Mouse (Mus musculus) hindbrain, embryonic 11.5 days (tissue): ENCODE results near the gene Mertk. TPM values are rescaled to one million over a fixed set of nuclear protein-coding genes. Genes with fewer than 3 reads are reported as not detected.

Experiments used
- ATAC-seq: fragments of 200-750 bp; cut with Nextera tagmentation; 2 replicates; pipeline ENCODE4 v1.8.0; 2017; ENCODE audit warnings: mild to moderate bottlenecking, moderate TSS enrichment, moderate library complexity; ENCODE audit not compliant: low FRiP score
- DNase-seq: peaks from one replicate; pipeline ENCODE4 v3.0.0-alpha.2; 2015; ENCODE audit warnings: low spot score
- H3K27ac ChIP-seq: fragments of 300-500 bp; sonication (generic); 2 replicates; pipeline ENCODE4 v1.5.1; 2014; ENCODE audit warnings: mild to moderate bottlenecking, low read depth, low read length
- H3K27me3 ChIP-seq: fragments of 300-500 bp; sonication (generic); 2 replicates; pipeline ENCODE4 v1.6.1; 2014; ENCODE audit warnings: mild to moderate bottlenecking, low read length, moderate library complexity, mixed read lengths; ENCODE audit not compliant: control insufficient read depth, insufficient read depth
- H3K36me3 ChIP-seq: fragments of 300-500 bp; sonication (generic); 2 replicates; pipeline ENCODE4 v1.6.1; 2014; ENCODE audit warnings: mild to moderate bottlenecking, low read length, moderate library complexity, mixed read lengths; ENCODE audit not compliant: control insufficient read depth, insufficient read depth
- H3K4me1 ChIP-seq: fragments of 300-500 bp; sonication (generic); replicated peaks from 2 replicates; pipeline ENCODE4 v1.6.1; 2014; ENCODE audit warnings: low read length, mixed read lengths; ENCODE audit not compliant: control insufficient read depth, insufficient read depth
- H3K4me2 ChIP-seq: fragments of 300-500 bp; sonication (generic); replicated peaks from 2 replicates; pipeline ENCODE4 v1.6.1; 2014; ENCODE audit warnings: mild to moderate bottlenecking, low read depth, low read length
- H3K4me3 ChIP-seq: fragments of 300-500 bp; sonication (generic); 2 replicates; pipeline ENCODE4 v1.5.1; 2014; ENCODE audit warnings: low read depth, low read length
- H3K9ac ChIP-seq: fragments of 300-500 bp; sonication (generic); 2 replicates; pipeline ENCODE4 v1.6.1; 2014; ENCODE audit warnings: low read depth, low read length
- H3K9me3 ChIP-seq: fragments of 300-500 bp; sonication (generic); 2 replicates; pipeline ENCODE4 v1.6.1; 2016; ENCODE audit warnings: low read length; ENCODE audit not compliant: control insufficient read depth
- WGBS: fragments of 180-500 bp; shearing (Covaris S2); extraction: QIAGEN DNeasy Blood & Tissue Kit; methylation state at CpG from one replicate; pipeline ENCODE4 v1.1.7; 2014; 5-methylcytosine and 5-hydroxymethylcytosine counted together
- polyA plus RNA-seq: library from polyadenylated mRNA; unstranded; fragments of >200 nt; fragmentation: Nextera tagmentation; extraction: Ambion mirVana; gene quantifications from 2 replicates; pipeline ENCODE4 v1.2.1, GENCODE M21; 2014

The Mertk gene
- polyA plus RNA-seq, 1 experiment from 2014 or later: 4.4 TPM

DNA sequence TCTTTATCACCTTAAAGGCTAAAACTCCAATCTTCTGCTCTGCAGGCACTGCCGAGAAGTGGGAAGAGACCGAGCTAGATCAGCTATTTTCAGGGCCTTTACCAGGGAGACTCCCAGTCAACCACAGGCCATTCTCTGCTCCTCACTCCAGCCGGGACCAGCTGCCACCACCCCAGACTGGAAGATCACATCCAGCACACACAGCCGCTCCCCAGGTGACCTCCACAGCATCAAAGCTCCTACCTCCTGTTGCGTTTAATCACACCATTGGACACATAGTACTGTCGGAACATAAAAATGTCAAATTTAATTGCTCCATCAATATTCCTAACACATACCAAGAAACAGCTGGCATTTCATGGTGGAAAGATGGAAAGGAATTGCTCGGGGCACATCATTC is 30.4 kb downstream of the Mertk start:
- no peak overlapping the region for H3K4me3 ChIP-seq
- H3K4me1 ChIP-seq: no peaks in the 10 kb centered on the region
- no peaks in the 10 kb centered on the region for H3K9me3 ChIP-seq
- DNase-seq (no peak), ATAC-seq (no peak)
- no peaks in the 10 kb centered on the region for H3K27me3 ChIP-seq
- no peak overlapping the region for H3K27ac ChIP-seq
- no peak overlapping the region for H3K4me2 ChIP-seq
- H3K36me3 ChIP-seq: no peaks in the 10 kb centered on the region
- H3K9ac ChIP-seq: no peak overlapping the region
- 75% methylated on average over 7 of the region's 7 CpGs for WGBS

DNA sequence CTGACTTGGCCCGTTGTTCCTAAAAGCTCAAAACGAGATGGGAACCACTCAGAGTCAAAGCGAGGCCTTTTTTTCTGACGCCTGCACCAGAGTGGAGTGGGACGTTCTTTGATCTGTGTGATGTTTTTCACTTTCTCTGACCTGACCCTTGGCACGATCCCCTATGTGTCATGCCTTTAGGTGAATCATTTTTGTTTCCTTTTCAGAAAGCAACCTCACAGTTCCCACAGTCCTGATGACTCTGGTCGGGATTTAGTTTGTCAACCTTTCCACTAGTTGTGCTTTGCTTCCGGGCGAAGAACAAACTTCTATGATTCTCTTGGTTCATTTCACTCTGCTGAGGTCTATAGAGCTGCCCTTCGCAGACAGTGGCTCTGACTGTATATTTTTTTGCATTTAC is 32.8 kb downstream of the Mertk start:
- Histone ChIP-seq H3K27ac (no peak overlapping the region), H3K4me3 (no peak overlapping the region), H3K4me2 (no peak overlapping the region), H3K27me3 (no peaks in the 10 kb centered on the region), H3K9ac (no peak overlapping the region), H3K9me3 (no peaks in the 10 kb centered on the region), H3K36me3 (no peaks in the 10 kb centered on the region), H3K4me1 (no peaks in the 10 kb centered on the region)
- DNase-seq (no peak), ATAC-seq (no peak)
- WGBS: 68% methylated on average over 10 of the region's 10 CpGs

DNA sequence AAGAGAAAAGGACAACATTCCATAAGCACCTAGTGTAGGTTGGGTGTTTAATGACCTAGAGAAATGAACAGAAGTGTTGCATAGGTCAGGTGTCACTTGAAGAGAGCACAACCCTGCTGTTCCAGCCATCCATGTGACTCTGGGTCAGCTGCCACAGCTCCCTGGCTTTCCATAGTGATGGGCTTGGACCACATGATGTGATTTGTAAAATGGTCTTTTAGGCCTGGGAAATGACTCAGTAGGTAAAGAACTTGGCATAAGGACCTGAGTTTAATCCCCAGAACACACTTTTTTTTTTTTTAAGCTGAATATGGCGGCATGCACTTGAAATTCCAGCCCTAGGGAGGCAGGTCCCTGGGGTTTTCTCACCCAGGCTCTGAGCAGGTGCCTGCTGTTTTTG is 33.2 kb downstream of the Mertk start:
- Histone ChIP-seq H3K36me3 (no peaks in the 10 kb centered on the region), H3K4me2 (no peak overlapping the region), H3K27me3 (no peaks in the 10 kb centered on the region), H3K9ac (no peak overlapping the region), H3K4me1 (no peaks in the 10 kb centered on the region), H3K27ac (no peak overlapping the region), H3K4me3 (no peak overlapping the region), H3K9me3 (no peaks in the 10 kb centered on the region)
- no peak for DNase-seq
- no peak for ATAC-seq
- 71% methylated on average over 1 of the region's 1 CpGs for WGBS

DNA sequence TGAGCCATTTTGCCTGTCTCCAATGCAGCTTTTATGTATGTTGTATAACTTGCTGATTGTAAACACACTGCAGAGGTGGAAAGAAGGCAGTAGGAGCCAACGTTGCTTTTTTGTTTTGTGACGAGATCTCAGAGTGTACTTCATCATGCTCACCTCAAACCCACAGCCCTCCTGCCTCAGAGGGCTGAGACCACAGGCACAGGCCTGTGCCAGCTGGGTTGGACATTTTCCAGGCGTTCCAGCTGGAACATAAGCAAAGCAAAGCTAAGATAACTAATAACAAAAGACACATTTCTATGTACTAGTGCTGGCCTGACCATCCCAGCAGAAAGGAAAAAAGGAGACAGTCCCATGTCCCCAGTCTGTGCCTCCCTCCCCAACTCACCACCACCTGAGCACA is 36.3 kb downstream of the Mertk start:
- ATAC-seq: no peak
- Histone ChIP-seq H3K9me3 (no peaks in the 10 kb centered on the region), H3K9ac (no peak overlapping the region), H3K27me3 (no peaks in the 10 kb centered on the region), H3K27ac (no peak overlapping the region), H3K4me3 (no peak overlapping the region), H3K4me1 (no peaks in the 10 kb centered on the region), H3K4me2 (no peak overlapping the region), H3K36me3 (no peaks in the 10 kb centered on the region)
- 73% methylated on average over 3 of the region's 3 CpGs for WGBS
- DNase-seq: no peak

DNA sequence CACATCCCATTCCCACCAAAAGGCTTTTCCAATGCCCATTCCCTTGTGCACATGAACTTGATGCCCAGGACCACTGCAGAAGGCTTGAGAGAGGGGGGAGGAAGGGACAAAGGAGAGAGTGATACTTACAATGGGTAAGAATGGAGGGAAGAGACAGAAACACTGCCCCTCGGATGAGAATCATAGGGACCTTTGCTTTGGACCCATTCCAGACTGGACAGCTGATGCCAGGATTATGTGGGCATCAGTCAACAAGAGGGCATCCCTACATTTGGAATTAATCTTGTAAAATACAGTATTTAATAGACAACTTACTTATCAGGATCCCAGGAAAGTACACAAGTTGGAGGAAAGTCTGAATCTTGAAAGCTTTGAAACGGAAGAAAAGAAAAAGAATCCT is 38.3 kb downstream of the Mertk start:
- no peak overlapping the region for H3K4me3 ChIP-seq
- 93% methylated on average over 2 of the region's 2 CpGs for WGBS
- H3K4me1 ChIP-seq: no peaks in the 10 kb centered on the region
- H3K27ac ChIP-seq: no peak overlapping the region
- ATAC-seq: no peak
- no peaks in the 10 kb centered on the region for H3K36me3 ChIP-seq
- H3K9me3 ChIP-seq: no peaks in the 10 kb centered on the region
- H3K9ac ChIP-seq: no peak overlapping the region
- H3K27me3 ChIP-seq: no peaks in the 10 kb centered on the region
- no peak overlapping the region for H3K4me2 ChIP-seq
- no peak for DNase-seq

DNA sequence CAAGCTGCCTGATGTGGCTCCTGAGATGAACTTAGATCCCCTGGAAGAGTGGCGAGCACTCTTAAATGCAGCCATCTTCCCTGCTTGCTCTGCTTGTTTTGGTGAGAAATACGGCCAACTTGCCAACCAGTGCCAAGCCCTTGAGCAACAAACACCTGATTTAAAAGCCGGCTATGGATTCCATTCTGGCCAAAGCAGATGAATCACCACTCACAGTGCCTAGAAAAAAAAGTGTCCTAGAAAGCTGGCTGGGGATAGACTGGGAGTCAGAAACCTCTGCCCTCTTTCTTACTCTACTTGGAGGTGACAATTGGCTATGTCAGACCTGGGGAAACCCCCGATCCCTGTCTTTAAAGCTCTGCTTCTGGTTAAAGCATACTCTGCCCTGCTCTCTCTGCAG is 39.0 kb downstream of the Mertk start:
- H3K27ac ChIP-seq: no peak overlapping the region
- no peaks in the 10 kb centered on the region for H3K4me1 ChIP-seq
- no peaks in the 10 kb centered on the region for H3K36me3 ChIP-seq
- no peaks in the 10 kb centered on the region for H3K9me3 ChIP-seq
- no peak overlapping the region for H3K9ac ChIP-seq
- no peak for DNase-seq
- 84% methylated on average over 4 of the region's 4 CpGs for WGBS
- no peaks in the 10 kb centered on the region for H3K27me3 ChIP-seq
- no peak overlapping the region for H3K4me2 ChIP-seq
- H3K4me3 ChIP-seq: no peak overlapping the region
- no peak for ATAC-seq

DNA sequence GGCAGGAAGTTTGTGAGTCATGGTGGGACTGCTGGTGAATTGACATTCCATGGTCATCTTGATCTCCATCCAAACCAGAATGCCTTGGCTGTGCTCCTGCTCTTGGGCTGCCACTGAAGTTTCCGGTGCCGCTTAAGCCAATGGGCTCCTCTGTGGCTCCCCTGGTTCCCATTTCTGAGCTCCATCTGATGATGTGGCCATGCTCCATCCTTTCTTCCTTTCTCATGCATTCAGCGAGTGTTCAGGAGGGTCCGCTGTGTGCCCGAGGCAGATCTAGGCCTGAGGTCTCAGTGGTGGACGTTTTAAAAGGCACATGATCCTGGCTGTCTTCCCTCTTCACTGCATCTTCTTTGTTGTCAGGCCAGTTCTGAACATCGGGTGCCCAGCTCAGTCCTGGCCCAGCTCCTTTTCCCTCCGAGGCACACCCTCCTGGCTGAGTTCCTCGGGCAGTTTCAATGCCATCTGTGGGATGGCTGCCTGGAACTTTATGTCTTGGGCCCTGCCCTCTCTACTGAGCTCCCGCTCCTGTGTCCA is 40.0 kb downstream of the Mertk start:
- Histone ChIP-seq H3K9ac (no peak overlapping the region), H3K4me2 (no peak overlapping the region), H3K27ac (no peak overlapping the region), H3K4me1 (no peaks in the 10 kb centered on the region), H3K36me3 (no peaks in the 10 kb centered on the region), H3K4me3 (no peak overlapping the region), H3K9me3 (no peaks in the 10 kb centered on the region), H3K27me3 (no peaks in the 10 kb centered on the region)
- DNase-seq (no peak), ATAC-seq (no peak)
- 86% methylated on average over 10 of the region's 10 CpGs for WGBS

DNA sequence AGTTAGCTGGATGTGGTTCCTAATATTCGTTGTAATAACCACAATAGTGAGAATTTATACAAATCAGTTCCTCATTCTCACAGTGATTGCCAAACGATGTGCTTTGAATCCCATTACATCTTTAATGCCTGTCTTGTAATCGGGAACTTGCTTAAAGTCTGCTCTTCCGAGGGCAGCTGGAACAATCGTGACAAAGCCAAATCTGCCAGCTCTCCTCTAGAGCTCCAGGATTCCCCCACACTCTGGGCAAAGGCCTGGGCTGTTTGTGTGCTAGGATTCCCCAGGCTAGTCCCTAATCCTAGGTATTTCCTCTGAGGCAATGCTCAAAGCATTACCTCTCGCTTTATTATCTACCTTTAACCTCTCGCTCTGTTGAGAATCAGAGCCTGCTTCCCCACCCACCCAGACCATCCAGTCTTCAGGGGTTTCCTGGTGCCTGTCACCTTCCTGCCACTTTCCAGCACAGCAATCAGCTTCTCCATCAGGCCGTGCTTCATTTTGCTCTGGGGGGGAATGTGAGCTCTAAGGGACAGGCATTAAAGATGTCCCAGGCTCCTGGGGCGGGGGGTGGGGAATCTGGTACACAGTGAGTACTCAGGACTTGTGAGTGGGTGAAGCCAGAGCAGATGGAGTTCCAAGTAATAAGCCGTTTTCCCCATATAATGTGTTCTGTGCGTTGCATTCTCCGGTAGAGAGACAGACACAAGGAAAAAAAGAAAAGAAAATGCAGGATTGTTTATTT is 47.3 kb downstream of the Mertk start:
- no peaks in the 10 kb centered on the region for H3K27me3 ChIP-seq
- ATAC-seq: no peak
- no peak for DNase-seq
- no peak overlapping the region for H3K4me2 ChIP-seq
- no peaks in the 10 kb centered on the region for H3K36me3 ChIP-seq
- no peaks in the 10 kb centered on the region for H3K9me3 ChIP-seq
- no peak overlapping the region for H3K4me3 ChIP-seq
- 78% methylated on average over 12 of the region's 12 CpGs for WGBS
- H3K27ac ChIP-seq: no peak overlapping the region
- H3K4me1 ChIP-seq: no peaks in the 10 kb centered on the region
- H3K9ac ChIP-seq: no peak overlapping the region

DNA sequence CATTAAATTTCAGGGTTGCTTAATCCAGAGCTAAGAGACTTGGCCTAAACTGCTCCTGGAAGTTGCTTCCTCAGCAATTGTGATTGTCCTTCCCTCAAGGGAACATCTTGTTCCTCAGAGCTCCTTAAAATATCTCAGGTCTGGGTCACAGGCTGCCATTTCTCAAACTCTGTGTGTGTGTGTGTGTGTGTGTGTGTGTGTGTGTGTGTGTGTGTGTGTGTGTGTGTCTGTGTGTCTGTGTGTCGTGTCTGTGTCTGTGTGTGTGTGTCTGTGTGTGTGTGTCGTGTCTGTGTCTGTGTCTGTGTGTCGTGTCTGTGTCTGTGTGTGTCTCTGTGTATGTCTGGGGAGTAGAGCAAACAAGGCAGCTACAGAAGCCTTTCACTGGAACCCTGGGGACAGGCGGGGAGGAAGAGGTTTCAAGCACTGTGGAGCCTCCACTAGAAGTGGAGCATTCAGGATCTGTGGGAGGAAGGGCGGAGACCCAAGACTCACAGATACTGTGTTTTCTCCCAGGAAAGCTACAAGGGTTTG is 47.9 kb downstream of the Mertk start:
- Histone ChIP-seq H3K36me3 (no peaks in the 10 kb centered on the region), H3K4me1 (no peaks in the 10 kb centered on the region), H3K27ac (no peak overlapping the region), H3K4me2 (no peak overlapping the region), H3K27me3 (no peaks in the 10 kb centered on the region), H3K9me3 (no peaks in the 10 kb centered on the region), H3K4me3 (no peak overlapping the region), H3K9ac (no peak overlapping the region)
- 66% methylated on average over 5 of the region's 5 CpGs for WGBS
- no peak for DNase-seq
- no peak for ATAC-seq
